Mouse (Mus musculus): ENCODE measurements around the gene Cfl1. TPM values are rescaled to one million over a fixed set of nuclear protein-coding genes. Genes with fewer than 3 reads are reported as not detected.

The Cfl1 gene
- total RNA-seq, 2 experiments from 2014 or later, result 497 to 519 TPM

- peak; percentile 71 to 73 for DNase-seq
- intact Hi-C loops (cut with DNase I), result loop anchor here (2.0 kb wide), 1 partner anchor 23 kb away; no protein-coding TSS in a partner anchor
Observed at GRCm38 (mm10) chr19:5463791-5464562, 26.3 kb upstream of the Cfl1 start.

GRCm38 (mm10) chr19:5465037-5465436, 25.2 kb upstream of the Cfl1 start:
- intact Hi-C loops (cut with DNase I), result loop anchor here (2.0 kb wide), 1 partner anchor 22 kb away; no protein-coding TSS in a partner anchor
- DNase-seq, result no peak

DNA sequence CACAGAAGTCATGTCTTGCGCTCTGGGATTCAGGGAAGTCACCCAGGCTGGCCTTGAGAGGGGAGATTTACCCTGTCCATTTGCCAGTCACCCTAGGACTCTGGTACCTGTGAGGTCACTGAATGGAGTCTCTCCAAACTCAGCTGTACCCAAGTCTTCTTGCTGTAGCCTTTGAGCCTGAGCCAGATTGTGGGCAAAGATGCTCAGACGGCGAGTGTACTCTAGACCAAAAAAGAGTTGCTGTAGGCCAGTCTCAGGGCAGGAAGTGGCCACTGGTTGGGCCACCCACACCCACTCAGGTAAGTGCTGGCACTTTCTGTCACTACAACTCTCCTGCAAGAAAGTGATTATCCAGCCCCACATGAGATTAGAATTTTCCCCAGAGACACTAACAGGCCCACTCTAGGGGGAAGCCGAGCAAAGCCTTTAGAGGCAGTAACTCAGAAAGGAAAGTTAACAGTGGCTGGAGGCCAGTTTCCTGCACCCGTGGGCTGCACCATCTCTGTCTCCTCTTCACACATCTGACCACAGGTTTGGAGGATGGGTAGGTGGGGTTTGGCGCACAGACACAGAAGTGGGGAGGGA, 23.2 kb upstream of the Cfl1 start:
- DNase-seq, result no peak
- intact Hi-C loops (cut with DNase I), result no loop called here

DNA sequence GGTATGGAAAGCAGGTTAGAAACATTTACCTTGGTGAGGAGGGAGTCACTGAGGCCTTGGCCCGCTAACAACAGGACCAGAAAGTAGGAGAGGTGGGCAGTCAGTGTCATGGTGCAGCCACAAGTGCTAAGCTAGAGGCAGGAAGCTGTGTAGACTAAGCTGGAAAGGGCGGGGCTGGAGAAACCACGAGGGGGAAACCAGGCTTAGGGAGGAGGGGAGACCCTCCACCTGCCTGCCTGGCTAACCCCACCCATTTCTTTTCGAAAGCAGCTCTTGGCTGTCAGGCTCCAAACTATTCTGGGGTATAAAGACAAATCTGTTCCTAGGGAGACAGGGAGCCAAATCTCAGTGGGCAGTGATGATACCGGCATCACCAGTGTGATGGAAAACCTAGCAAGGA, 21.9 kb upstream of the Cfl1 start, which contains the start of gene Ctsw:
Ctsw (minus strand) TSS at position 134 of the 400 bp plus-strand sequence.
- no peak for DNase-seq
- intact Hi-C loops (cut with DNase I), result no loop called here

- no peak for DNase-seq
Observed at GRCm38 (mm10) chr19:5471846-5472245, 18.4 kb upstream of the Cfl1 start.

DNA sequence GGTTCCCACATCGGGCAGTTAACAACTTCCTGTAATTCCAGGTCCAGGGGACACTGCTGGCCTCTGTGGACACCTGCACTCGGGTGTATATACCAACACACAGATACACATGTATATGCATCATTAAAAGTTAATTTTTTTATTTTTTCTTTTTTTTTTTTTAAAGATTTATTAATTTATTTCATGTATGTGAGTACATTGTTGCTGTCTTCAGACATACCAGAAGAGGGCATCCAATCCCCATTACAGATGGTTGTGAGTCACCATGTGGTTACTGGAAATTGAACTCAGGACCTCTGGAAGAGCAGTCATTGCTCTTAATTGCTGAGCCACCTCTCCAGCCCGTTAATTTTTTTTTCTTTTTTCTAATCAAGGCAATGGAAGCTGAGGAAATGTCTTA, 17.4 kb upstream of the Cfl1 start:
- intact Hi-C loops (cut with DNase I), result no loop called here

More at GRCm38 (mm10) chr19:5471846-5472245, 18.4 kb upstream of the Cfl1 start:
- intact Hi-C loops (cut with DNase I), result no loop called here

DNA sequence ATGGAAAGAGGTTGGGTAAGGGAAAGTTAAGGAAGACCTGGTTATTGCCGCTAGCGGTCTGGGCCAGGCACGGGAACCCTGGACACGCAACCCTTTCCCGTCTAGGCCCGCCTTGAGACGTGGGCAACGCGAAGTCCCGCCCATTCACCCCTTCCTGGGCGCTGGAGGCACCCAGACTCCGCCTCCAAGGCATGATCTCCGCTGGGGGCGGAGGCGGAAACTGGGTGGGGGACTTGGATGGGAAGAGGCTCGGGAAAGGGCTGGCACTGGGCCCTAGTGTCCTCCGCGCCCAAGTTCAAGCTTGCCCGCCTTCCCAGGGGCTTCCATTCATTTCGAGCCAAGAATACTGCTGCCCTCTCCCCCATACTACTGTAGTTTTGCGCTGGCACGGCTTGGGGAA, 16.5 kb upstream of the Cfl1 start, which contains the start of gene Efemp2:
Efemp2 (plus strand) TSS at position 235 of the 400 bp plus-strand sequence.
- intact Hi-C loops (cut with DNase I), result no loop called here

More for the DNA sequence above, 17.4 kb upstream of the Cfl1 start:
- no peak for DNase-seq

DNA sequence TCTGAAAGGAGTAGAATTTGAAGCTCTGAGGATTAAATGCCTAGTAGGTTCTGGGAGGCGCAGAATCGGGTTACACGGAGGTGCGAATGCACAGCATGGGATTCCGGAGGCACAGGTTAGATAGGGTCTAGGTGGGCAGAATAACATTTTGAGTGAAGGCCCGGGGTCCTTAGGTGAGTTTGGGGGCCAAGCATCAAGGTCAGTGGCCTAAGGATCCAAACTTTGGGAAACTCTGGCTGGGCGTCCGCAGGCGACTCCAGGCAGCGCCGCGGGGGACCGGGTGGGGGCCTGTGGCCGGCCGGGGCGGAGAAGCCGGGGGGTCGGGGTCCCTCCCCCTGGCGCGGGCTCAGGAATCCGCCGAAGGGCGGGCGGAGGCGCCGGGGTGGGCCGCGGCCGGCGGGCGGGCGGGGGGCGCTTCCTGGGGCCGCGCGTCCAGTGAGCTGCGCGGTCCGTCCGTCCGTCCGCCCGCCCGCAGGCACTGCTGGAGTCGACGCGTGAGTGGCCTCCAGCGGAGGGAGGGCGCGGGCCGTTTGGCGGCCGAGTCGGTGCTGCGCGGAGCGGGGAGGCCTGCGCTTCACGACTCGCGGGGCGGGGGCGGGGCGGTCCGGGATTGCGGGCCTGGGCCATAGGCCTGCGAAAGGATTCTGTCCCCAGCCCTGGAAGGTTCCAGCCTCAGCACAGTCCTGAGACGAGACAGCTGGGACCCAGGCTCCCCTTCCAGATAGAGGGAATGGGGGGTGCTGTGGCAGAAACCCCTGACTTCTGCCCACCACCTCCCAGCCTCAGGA, 15.8 kb upstream of the Cfl1 start:
- intact Hi-C loops (cut with DNase I), result no loop called here
- DNase-seq, result peak; percentile 64

More for the DNA sequence above, 16.5 kb upstream of the Cfl1 start, which contains the start of gene Efemp2:
- DNase-seq, result peak; percentile 82 to 88

DNA sequence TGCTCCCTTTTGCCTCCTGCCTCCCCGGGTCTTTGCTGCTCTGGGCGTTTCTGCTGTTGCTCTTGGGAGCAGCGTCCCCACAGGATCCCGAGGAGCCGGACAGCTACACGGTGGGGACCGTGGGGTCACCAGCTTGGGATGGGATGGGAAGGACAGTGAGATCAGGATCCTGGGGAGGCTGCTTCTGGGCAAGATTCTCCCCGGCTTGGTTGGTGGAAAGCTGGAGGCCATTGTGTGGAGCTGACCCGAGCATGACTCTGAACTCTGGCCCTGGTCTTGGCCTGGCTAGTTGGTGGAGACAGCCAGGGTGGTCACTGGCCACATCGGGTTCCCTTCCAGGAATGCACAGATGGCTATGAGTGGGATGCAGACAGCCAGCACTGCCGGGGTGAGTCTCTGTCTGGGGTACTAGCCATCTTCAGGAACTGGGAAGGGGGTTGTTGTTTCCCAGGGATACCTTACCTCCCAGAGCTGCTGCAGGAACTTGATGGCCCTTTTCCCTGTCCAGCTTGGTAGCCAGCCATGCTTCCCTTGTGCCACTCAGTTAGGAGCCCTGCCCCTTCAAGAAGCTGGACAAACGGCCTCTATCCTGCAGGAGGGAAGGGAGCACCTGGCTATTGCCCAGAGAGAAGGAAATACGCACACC, 15.1 kb upstream of the Cfl1 start:
- DNase-seq, result peak; percentile 28 to 46

DNA sequence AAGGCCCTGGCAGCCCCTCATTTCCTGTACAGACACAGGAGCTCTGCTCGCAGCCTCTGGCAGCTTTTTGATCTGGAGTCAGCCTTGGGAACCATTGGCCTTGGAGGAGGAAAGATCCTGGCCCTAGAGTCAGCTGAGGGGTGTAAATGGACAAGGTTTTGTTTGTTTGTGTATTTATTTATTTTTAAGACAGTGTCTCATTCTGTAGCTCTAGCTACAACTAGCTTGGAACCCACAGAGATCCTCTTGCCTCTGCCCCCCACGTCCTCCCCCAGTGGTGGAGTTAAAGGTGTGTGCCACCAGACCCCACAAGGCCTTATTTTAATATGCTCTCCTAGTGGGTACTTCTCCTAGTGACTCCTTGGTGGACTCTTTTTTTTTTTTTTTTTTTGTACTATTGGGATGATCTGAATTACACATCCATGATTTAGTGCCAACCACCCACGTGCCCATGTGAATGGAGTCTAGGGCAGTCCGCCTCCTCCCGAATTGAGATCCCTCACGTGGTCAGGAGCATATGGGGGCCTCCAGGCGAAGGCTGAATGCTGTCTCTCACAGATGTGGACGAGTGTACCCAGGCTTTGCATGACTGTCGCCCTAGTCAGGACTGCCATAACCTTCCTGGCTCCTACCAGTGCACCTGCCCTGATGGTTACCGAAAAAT, 13.1 kb upstream of the Cfl1 start:
- DNase-seq, result no peak
- intact Hi-C loops (cut with DNase I), result no loop called here

More for the DNA sequence above, 15.1 kb upstream of the Cfl1 start:
- intact Hi-C loops (cut with DNase I), result no loop called here

DNA sequence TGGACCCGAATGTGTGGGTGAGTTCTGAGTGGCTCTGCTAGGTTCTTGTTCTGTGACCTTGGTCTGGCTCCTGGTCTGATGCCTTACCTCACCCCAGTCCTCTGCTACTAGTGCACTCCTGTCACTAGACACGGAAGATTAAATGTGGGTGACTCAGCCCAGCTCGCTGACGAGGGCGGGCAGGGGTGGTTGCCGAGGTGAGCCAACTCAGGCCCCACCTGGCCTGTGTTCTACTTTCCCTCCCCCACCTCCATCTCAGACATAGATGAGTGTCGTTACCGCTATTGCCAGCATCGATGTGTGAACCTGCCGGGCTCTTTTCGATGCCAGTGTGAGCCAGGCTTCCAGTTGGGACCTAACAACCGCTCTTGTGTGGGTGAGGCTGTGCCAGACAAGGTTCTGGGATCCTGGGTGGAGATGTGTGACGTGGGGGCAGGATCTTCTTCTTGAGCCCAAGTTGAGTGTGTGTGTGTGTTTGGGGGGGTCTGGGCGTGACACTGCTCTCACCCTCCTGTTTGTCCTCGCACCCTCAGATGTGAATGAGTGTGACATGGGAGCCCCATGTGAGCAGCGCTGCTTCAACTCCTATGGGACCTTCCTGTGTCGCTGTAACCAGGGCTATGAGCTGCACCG, 12.5 kb upstream of the Cfl1 start:
- DNase-seq, result no peak
- intact Hi-C loops (cut with DNase I), result no loop called here

GRCm38 (mm10) chr19:5480016-5480415, 10.2 kb upstream of the Cfl1 start:
- DNase-seq, result no peak
- intact Hi-C loops (cut with DNase I), result no loop called here

GRCm38 (mm10) chr19:5481398-5481797, 8.9 kb upstream of the Cfl1 start:
- DNase-seq, result no peak
- intact Hi-C loops (cut with DNase I), result no loop called here

DNA sequence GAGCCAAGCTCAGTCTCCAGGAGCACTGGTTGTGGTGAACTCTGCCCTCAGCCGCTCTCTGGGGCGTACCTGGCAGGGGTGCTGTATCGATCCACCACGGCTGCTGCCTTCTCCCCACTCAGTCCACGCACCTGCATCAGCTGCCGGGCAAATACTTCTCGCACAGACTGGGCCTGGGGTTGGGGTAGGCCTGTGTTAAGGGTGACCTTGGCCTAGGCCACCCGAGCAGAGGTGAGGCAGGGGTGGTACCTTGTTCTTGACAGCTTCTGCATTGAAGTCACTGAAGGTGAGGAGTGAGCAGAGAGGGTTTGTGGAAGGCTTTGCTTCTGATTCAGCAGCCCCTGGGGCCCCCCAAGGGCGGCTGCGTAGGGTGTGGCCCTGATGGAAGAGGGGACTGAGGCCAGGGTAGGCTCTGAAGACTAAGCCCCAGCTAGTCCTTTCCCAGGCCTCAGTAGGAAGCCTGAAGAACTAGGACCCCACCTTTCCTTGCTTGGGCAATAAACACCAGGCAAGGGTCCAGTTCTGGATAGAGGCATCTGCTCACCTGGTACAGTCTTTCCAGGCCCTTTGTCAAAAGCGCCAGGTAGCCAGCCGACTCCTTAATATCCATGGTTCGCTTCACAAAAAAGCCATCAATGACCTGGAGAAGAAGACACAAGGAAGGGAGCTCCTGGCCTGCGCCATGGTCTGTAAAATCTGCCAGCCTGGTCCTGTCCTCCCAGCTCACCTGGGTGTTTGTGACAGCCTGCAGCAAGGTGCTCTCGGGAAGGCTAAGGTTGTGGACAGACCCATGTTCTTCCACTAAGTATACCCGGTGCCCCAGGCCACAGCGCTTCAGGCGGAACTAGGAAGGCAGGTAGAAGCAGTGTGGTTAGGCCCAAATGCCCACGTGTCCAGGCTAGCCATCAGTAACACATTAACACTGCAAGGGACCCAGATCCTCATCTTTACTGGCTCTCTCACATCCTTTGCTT, 6.6 kb upstream of the Cfl1 start:
- intact Hi-C loops (cut with DNase I), result no loop called here
- DNase-seq, result no peak

- intact Hi-C loops (cut with DNase I), result no loop called here
Observed at GRCm38 (mm10) chr19:5484496-5484895, 5.8 kb upstream of the Cfl1 start.

DNA sequence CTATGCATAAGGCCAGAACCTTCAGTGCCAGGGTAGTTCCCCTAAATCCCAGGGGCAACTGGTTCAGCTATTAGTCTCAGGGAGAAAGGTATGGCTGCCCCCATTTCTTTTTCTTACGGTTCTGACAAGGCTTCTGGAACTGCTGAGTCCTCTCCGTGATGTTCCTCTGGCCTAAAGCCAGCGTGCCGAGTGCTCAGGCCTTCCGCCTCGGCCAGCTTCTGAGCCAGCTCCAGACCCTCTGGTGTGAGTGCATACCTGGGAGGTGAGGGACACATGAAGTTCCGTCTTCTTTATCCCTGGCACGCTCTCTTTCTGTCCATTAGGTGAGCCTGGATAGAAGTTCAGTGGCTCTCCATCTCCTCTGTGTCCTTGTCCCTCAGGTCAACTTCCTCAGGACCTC, 4.9 kb upstream of the Cfl1 start:
- DNase-seq, result peak in 1 of 2 experiments; percentile 7
- intact Hi-C loops (cut with DNase I), result loop anchor here (5.0 kb wide), 1 partner anchor 118 kb away; the partner anchor contains the start of genes Banf1 and Eif1ad

More at GRCm38 (mm10) chr19:5484496-5484895, 5.8 kb upstream of the Cfl1 start:
- no peak for DNase-seq

DNA sequence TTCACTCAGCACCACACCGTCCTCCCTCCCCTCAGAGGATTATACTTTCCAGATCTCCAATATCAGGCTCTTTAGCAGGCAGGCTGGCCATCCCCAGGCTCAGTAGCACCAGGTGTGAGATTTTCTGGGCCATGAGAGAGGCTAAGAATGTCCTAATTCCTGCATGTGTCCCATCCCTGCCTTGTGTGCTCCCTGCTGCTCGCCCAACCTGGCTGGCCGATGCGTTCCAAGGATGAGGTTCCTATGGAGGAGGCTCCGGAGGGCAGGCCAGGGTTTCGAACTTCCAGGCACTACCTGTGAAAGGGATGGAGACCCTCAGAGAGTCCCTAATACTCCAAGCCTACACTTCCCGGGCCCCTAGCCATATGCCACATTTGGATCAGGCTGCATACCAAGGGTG, 4.4 kb upstream of the Cfl1 start:
- intact Hi-C loops (cut with DNase I), result loop anchor here (2.0 to 5.0 kb wide), 3 partner anchors 21 to 119 kb away; partner anchors contain the start of genes Banf1 and Eif1ad
- DNase-seq, result peak in 1 of 2 experiments; percentile 2

GRCm38 (mm10) chr19:5486286-5486685, 4.0 kb upstream of the Cfl1 start:
- intact Hi-C loops (cut with DNase I), result loop anchor here (2.0 to 5.0 kb wide), 3 partner anchors 21 to 119 kb away; partner anchors contain the start of genes Banf1 and Eif1ad
- no peak for DNase-seq

Measured in heart, postnatal 10 days (tissue).